Mouse (Mus musculus): Measurements from ENCODE around the gene Uap1. TPM values are rescaled to one million over a fixed set of nuclear protein-coding genes. Genes with fewer than 3 reads are reported as not detected.

Uap1 gene
- polyA plus RNA-seq, 1 experiment from 2014 or later = 67.2 TPM

DNA sequence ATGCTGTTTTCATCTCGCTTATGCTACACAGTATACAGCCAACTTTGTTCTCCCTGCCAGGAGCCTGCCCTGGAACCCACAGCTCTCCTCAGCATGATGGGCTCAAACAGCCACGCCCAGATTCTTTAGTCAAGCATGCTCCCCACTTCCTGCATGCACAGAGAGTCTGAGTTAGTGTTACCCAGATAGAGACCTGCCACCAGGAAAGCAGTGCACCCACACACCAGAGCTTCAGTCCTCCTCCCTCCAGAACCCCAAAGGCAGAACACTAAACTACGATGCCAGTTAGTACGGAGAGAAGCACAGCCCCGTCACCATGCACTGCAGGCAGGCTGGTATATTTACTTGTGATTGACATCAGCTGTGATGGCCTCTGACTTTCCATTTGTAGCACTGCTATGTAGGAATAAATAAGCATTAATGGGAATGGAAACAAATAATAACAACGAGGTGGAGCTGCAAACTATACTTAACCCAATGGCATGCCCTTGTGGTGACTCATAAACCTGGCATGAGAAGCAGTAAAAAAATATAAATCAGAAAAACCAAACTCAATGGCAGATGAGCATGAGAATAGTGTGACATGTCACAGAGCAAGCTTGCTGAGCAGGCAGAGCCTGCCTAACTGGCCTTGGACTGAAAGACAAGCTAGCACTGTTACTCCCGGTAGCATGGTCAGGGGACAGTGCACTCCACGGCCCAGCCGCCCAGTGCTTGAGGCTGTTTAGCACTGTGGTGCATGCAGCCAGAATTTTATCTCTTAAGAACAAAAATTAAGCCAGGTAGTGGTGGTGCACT is 26.9 kb downstream of the Uap1 start:
- 86% methylated on average over 9 of the region's 9 CpGs for WGBS
- H3K9me3 ChIP-seq (ENCODE audit: control insufficient read depth, low read length) = no peaks in the 10 kb centered on the region
- no peaks in the 10 kb centered on the region for H3K36me3 ChIP-seq (ENCODE audit: control insufficient read depth, insufficient read depth, low read length)
- H3K4me1 ChIP-seq (replicated peaks; ENCODE audit: control insufficient read depth, insufficient read depth, low read length) = no peaks in the 10 kb centered on the region
- no peak for ATAC-seq (ENCODE audit: low FRiP score)
- H3K4me2 ChIP-seq (replicated peaks; ENCODE audit: low read depth, low read length) = no peak overlapping the region
- H3K4me3 ChIP-seq (ENCODE audit: low read depth, low read length) = no peak overlapping the region
- H3K27ac ChIP-seq (ENCODE audit: low read depth, low read length) = no peak overlapping the region
- no peak for DNase-seq (ENCODE audit: low spot score)
- no peak overlapping the region for H3K9ac ChIP-seq (ENCODE audit: low read depth, low read length)
- no peaks in the 10 kb centered on the region for H3K27me3 ChIP-seq (ENCODE audit: control insufficient read depth, insufficient read depth, low read length)

DNA sequence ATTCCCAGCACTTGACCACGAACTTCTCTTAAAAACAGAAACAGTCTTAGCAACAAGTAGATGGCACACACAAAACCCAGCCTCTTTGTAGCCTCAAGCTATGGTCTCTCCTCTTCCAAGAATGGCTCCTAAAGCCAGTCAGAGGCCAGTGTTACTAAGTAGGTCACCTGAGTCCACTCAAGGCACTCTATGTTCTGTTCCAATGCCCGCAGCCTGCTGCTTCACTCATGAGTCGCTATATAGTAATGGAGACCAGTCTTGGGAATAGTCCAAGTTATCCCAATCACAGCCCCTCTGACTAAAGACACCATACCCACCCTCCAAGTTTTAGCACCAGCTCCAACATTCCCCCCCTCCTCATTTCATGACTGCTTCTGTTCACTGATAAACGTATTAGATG is 29.2 kb downstream of the Uap1 start:
- 94% methylated on average over 4 of the region's 4 CpGs for WGBS
- no peak for ATAC-seq (ENCODE audit: low FRiP score)
- no peaks in the 10 kb centered on the region for H3K9me3 ChIP-seq (ENCODE audit: control insufficient read depth, low read length)
- H3K4me3 ChIP-seq (ENCODE audit: low read depth, low read length) = no peak overlapping the region
- H3K4me2 ChIP-seq (replicated peaks; ENCODE audit: low read depth, low read length) = no peak overlapping the region
- no peak for DNase-seq (ENCODE audit: low spot score)
- H3K9ac ChIP-seq (ENCODE audit: low read depth, low read length) = no peak overlapping the region
- no peaks in the 10 kb centered on the region for H3K36me3 ChIP-seq (ENCODE audit: control insufficient read depth, insufficient read depth, low read length)
- no peak overlapping the region for H3K27ac ChIP-seq (ENCODE audit: low read depth, low read length)
- no peaks in the 10 kb centered on the region for H3K4me1 ChIP-seq (replicated peaks; ENCODE audit: control insufficient read depth, insufficient read depth, low read length)
- no peaks in the 10 kb centered on the region for H3K27me3 ChIP-seq (ENCODE audit: control insufficient read depth, insufficient read depth, low read length)

DNA sequence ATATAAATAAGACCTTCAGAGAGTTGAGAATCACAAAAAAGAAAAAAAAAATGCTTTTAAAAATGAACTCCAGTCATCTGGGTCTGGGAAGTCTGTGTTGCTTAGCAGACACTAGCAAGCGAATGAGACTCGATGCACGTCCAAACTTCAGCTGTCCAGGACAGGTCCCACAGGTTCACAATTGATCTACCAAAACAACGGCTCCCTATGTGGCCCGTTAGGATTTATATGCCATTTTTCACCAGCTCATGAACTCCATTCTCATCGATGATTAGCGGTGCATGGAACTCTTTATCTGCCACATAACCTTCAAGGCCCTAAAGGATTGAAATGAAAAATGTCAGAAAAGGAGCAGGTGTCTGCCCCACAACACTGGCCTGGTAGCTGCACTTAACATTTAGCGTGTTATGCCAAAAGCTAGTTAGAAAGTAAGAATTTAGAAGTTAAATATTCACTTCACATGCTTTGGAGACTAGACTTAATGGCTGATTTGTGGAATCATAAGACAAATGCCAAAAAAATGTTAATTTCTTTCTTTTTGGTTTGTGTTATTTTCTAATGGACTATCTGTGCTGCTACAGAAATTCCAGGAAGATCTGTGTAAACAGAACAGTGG is 32.4 kb downstream of the Uap1 start:
- 88% methylated on average over 8 of the region's 8 CpGs for WGBS
- Histone ChIP-seq H3K4me1 (replicated peaks; ENCODE audit: control insufficient read depth, insufficient read depth, low read length) (no peaks in the 10 kb centered on the region), H3K4me2 (replicated peaks; ENCODE audit: low read depth, low read length) (no peak overlapping the region), H3K9me3 (ENCODE audit: control insufficient read depth, low read length) (no peaks in the 10 kb centered on the region), H3K36me3 (ENCODE audit: control insufficient read depth, insufficient read depth, low read length) (no peaks in the 10 kb centered on the region), H3K27ac (ENCODE audit: low read depth, low read length) (no peak overlapping the region), H3K9ac (ENCODE audit: low read depth, low read length) (no peak overlapping the region), H3K27me3 (ENCODE audit: control insufficient read depth, insufficient read depth, low read length) (no peaks in the 10 kb centered on the region), H3K4me3 (ENCODE audit: low read depth, low read length) (no peak overlapping the region)
- no peak for ATAC-seq (ENCODE audit: low FRiP score)
- DNase-seq (ENCODE audit: low spot score) = no peak

DNA sequence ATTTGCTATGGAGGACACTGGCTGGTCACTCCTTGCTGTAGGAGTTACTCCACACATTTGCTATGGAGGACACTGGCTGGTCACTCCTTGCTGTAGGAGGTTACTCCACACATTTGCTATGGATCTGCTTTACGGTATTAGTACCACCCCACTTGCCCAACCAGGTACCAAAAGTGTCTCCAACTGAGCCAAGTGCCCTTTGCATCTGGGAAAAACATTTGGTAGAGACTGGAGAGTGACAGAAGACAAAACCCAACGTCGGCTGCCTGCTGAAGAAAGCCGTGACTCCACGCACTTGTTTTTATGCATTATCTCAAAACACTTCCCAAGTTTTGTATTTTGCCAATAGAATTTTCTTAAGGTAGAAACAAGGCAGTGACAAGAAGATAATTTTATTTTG is 33.1 kb downstream of the Uap1 start:
- Histone ChIP-seq H3K4me2 (replicated peaks; ENCODE audit: low read depth, low read length) (no peak overlapping the region), H3K9me3 (ENCODE audit: control insufficient read depth, low read length) (no peaks in the 10 kb centered on the region), H3K9ac (ENCODE audit: low read depth, low read length) (no peak overlapping the region), H3K36me3 (ENCODE audit: control insufficient read depth, insufficient read depth, low read length) (no peaks in the 10 kb centered on the region), H3K27me3 (ENCODE audit: control insufficient read depth, insufficient read depth, low read length) (no peaks in the 10 kb centered on the region), H3K27ac (ENCODE audit: low read depth, low read length) (no peak overlapping the region), H3K4me3 (ENCODE audit: low read depth, low read length) (no peak overlapping the region), H3K4me1 (replicated peaks; ENCODE audit: control insufficient read depth, insufficient read depth, low read length) (no peaks in the 10 kb centered on the region)
- 92% methylated on average over 5 of the region's 5 CpGs for WGBS
- DNase-seq (ENCODE audit: low spot score) (no peak), ATAC-seq (ENCODE audit: low FRiP score) (no peak)

DNA sequence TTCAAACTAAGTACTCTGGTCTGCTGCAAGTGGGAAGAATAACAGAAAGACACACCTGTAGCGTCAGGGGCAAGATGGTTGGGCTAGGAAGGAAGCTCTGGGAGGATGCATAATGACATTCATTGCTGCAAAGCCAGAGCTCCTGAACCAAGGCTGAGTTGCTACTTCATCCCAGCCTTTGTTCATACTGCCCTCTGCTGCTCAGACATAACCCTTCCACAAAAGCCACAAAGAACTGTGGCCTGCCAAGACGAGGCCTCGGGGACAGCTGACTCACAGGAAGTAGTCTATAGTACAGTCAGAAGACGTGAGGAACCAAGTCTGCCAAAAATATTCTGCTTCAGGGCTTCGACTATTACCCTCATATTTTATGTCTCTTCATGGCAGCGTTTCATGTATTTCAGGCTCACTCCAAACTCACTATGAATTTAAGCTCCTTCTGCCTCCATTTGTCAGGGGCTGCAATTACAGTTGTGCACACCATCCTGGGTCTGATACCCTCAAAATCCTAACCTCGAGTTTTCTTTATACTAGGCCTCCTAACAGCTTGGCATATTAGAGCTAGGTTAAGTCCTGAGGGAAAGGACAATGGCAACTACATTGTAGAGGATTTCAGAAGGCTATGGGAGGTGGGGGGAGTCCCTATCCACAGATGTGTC is 38.3 kb downstream of the Uap1 start:
- Histone ChIP-seq H3K4me2 (replicated peaks; ENCODE audit: low read depth, low read length) (no peak overlapping the region), H3K4me3 (ENCODE audit: low read depth, low read length) (no peak overlapping the region), H3K27me3 (ENCODE audit: control insufficient read depth, insufficient read depth, low read length) (no peaks in the 10 kb centered on the region), H3K36me3 (ENCODE audit: control insufficient read depth, insufficient read depth, low read length) (no peaks in the 10 kb centered on the region), H3K9ac (ENCODE audit: low read depth, low read length) (no peak overlapping the region), H3K4me1 (replicated peaks; ENCODE audit: control insufficient read depth, insufficient read depth, low read length) (no peaks in the 10 kb centered on the region), H3K27ac (ENCODE audit: low read depth, low read length) (no peak overlapping the region), H3K9me3 (ENCODE audit: control insufficient read depth, low read length) (no peaks in the 10 kb centered on the region)
- 36% methylated on average over 7 of the region's 7 CpGs for WGBS
- peak; percentile 72 for DNase-seq (ENCODE audit: low spot score)
- peak; percentile 73 for ATAC-seq (ENCODE audit: low FRiP score)

DNA sequence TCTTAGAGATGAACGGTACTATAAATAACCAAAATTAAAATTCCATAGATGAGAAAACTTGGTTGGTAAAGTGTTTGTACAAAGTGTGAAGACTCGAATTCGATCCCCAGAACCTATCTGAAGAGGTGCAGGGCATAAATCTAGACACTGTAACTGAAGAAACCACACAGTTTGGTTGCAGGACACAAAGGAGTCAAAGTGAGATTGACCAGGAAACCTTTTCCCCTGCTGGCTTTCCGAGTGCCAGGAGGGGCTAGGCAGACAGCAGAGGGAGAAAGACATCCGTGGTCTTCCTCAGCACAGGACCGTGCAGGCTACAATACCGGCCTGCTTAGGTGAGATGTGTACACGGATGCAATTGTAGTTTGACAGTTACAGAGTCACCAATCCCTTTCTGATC is 40.5 kb downstream of the Uap1 start:
- no peaks in the 10 kb centered on the region for H3K9me3 ChIP-seq (ENCODE audit: control insufficient read depth, low read length)
- H3K27me3 ChIP-seq (ENCODE audit: control insufficient read depth, insufficient read depth, low read length) = no peaks in the 10 kb centered on the region
- H3K27ac ChIP-seq (ENCODE audit: low read depth, low read length) = no peak overlapping the region
- H3K4me2 ChIP-seq (replicated peaks; ENCODE audit: low read depth, low read length) = no peak overlapping the region
- H3K9ac ChIP-seq (ENCODE audit: low read depth, low read length) = no peak overlapping the region
- ATAC-seq (ENCODE audit: low FRiP score) = no peak
- no peaks in the 10 kb centered on the region for H3K4me1 ChIP-seq (replicated peaks; ENCODE audit: control insufficient read depth, insufficient read depth, low read length)
- WGBS = 89% methylated on average over 8 of the region's 8 CpGs
- H3K36me3 ChIP-seq (ENCODE audit: control insufficient read depth, insufficient read depth, low read length) = no peaks in the 10 kb centered on the region
- no peak overlapping the region for H3K4me3 ChIP-seq (ENCODE audit: low read depth, low read length)
- DNase-seq (ENCODE audit: low spot score) = no peak

DNA sequence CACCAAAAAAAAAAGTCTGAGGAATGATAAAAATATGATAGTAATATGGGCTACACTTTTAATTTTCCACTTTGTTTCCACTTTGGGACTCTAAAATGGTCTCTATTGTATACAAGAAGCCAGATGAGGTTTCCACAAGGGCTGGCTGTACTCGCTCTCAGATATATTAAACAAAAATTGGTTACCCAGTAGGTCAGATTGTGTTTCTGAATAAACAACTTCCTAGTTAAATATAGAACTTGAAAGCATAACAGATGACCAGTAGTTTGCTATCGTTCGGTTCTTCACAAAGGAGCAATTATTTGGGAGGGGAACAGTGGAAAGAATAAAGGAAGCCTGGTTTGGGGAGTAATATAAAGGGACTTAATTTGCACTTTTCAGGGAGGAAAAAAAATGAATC is 43.8 kb downstream of the Uap1 start:
- DNase-seq (ENCODE audit: low spot score) = no peak
- H3K27me3 ChIP-seq (ENCODE audit: control insufficient read depth, insufficient read depth, low read length) = no peaks in the 10 kb centered on the region
- ATAC-seq (ENCODE audit: low FRiP score) = no peak

DNA sequence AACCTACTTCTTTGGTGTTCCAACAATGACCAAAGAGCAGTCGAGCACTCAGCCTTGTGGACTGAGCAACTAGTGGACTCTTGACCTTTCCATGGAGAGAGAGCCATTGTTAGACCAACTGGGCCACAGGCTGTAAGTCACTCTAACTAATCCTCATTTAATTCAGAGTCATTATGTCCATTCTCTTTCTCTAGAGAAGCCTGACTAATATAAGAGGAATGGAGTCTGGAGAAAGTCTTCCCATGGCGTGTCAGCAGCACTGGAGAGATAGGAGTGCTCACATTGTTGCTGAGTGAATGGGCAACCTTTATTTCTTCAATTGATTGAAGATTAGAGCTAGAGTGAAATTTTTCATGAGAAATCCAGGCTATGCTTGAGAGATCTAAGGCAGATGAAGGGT is 50.1 kb downstream of the Uap1 start:
- Histone ChIP-seq H3K9ac (ENCODE audit: low read depth, low read length) (no peak overlapping the region), H3K27me3 (ENCODE audit: control insufficient read depth, insufficient read depth, low read length) (no peaks in the 10 kb centered on the region), H3K4me1 (replicated peaks; ENCODE audit: control insufficient read depth, insufficient read depth, low read length) (no peaks in the 10 kb centered on the region), H3K36me3 (ENCODE audit: control insufficient read depth, insufficient read depth, low read length) (no peaks in the 10 kb centered on the region), H3K4me2 (replicated peaks; ENCODE audit: low read depth, low read length) (no peak overlapping the region), H3K27ac (ENCODE audit: low read depth, low read length) (no peak overlapping the region), H3K4me3 (ENCODE audit: low read depth, low read length) (no peak overlapping the region), H3K9me3 (ENCODE audit: control insufficient read depth, low read length) (no peaks in the 10 kb centered on the region)
- 73% methylated on average over 2 of the region's 2 CpGs for WGBS
- no peak for ATAC-seq (ENCODE audit: low FRiP score)
- no peak for DNase-seq (ENCODE audit: low spot score)

More for the DNA sequence above, 43.8 kb downstream of the Uap1 start:
- Histone ChIP-seq H3K9me3 (ENCODE audit: control insufficient read depth, low read length) (no peaks in the 10 kb centered on the region), H3K27ac (ENCODE audit: low read depth, low read length) (no peak overlapping the region), H3K36me3 (ENCODE audit: control insufficient read depth, insufficient read depth, low read length) (no peaks in the 10 kb centered on the region), H3K4me1 (replicated peaks; ENCODE audit: control insufficient read depth, insufficient read depth, low read length) (no peaks in the 10 kb centered on the region), H3K4me3 (ENCODE audit: low read depth, low read length) (no peak overlapping the region), H3K9ac (ENCODE audit: low read depth, low read length) (no peak overlapping the region), H3K4me2 (replicated peaks; ENCODE audit: low read depth, low read length) (no peak overlapping the region)
- WGBS = 69% methylated on average over 3 of the region's 3 CpGs

DNA sequence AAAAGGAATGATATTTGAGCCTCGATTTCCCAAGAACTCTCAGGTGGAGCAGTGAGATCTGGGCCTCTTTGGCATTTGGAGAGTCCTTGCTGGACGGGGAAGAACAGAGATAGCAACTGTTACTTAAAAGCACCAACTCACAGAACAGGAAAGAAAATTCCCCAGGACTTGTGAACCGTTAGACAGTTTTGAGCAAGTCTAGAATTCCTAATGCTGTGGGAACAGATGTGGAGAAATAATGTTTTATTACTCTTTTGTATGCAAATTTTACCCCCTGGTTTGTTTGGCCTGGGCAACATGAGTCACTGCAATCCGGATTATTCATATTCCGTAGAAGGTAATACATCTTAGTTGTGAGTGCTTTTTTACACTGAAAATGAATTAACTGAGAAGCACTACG is 61.1 kb downstream of the Uap1 start:
- no peak overlapping the region for H3K4me3 ChIP-seq (ENCODE audit: low read depth, low read length)
- no peak overlapping the region for H3K4me2 ChIP-seq (replicated peaks; ENCODE audit: low read depth, low read length)
- H3K9ac ChIP-seq (ENCODE audit: low read depth, low read length) = no peak overlapping the region
- H3K27me3 ChIP-seq (ENCODE audit: control insufficient read depth, insufficient read depth, low read length) = no peaks in the 10 kb centered on the region
- H3K27ac ChIP-seq (ENCODE audit: low read depth, low read length) = no peak overlapping the region
- 94% methylated on average over 6 of the region's 6 CpGs for WGBS
- no peaks in the 10 kb centered on the region for H3K36me3 ChIP-seq (ENCODE audit: control insufficient read depth, insufficient read depth, low read length)
- ATAC-seq (ENCODE audit: low FRiP score) = no peak
- DNase-seq (ENCODE audit: low spot score) = no peak
- H3K4me1 ChIP-seq (replicated peaks; ENCODE audit: control insufficient read depth, insufficient read depth, low read length) = no peaks in the 10 kb centered on the region
- no peaks in the 10 kb centered on the region for H3K9me3 ChIP-seq (ENCODE audit: control insufficient read depth, low read length)

Data from hindbrain, embryonic 11.5 days (tissue).